Mouse (Mus musculus) E14TG2a.4 (cell line): ENCODE measurements around the gene Olfr649.
A peak's percentile ranks its signal among the peaks of the same experiment; 100 is the strongest.

ENCODE experiments used
- H3K27me3 ChIP-seq: 2 replicates; pipeline ENCODE4 v1.6.1; 2014; ENCODE audit warnings: low read length, control low read depth; ENCODE audit not compliant: insufficient read depth
- H3K36me3 ChIP-seq: 2 replicates; pipeline ENCODE4 v1.6.1; 2014; ENCODE audit warnings: low read length, control low read depth; ENCODE audit not compliant: insufficient read depth
- H3K4me1 ChIP-seq: replicated peaks from 2 replicates; pipeline ENCODE4 v1.6.1; 2014; ENCODE audit warnings: low read depth, low read length, control low read depth
- H3K4me3 ChIP-seq: replicated peaks from 2 replicates; pipeline ENCODE4 v1.5.1; 2014; ENCODE audit warnings: mild to moderate bottlenecking, low read length
- H3K9me3 ChIP-seq: 2 replicates; pipeline ENCODE4 v1.6.1; 2014; ENCODE audit warnings: low read length, control low read depth
- CTCF ChIP-seq: conservative IDR thresholded peaks from 2 replicates; pipeline ENCODE4 v1.5.1; 2014; ENCODE audit warnings: low read length
- NANOG ChIP-seq: IDR thresholded peaks from 2 replicates; pipeline ENCODE4 v1.6.1; 2014; ENCODE audit warnings: borderline replicate concordance, low read length, mixed read lengths
- POU5F1 ChIP-seq: IDR thresholded peaks from 2 replicates; pipeline ENCODE4 v1.6.1; 2014; ENCODE audit warnings: low read length, borderline replicate concordance

Gene Olfr649

DNA sequence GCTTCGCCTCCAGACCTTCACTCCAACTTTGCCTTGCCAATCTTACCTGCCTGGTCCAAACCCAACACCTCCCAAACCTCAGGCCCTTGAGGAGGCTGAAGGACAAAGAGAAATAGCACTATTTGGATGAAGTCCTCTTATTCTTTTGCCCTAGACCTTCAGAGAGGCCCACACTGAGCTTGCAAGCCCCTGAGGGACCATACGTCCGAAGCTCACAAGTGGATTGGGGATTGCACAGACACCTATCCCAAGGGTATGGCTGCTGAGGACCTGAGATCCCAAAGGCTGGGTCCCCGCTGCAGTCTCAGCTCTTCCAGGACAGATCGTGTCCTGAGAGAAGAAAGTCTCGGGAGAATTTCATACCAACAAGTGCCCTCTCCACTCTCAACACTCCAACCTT lies at the start of gene Olfr649:
Gene Olfr649, minus strand, starts transcription at position 101 of the 400 bp plus-strand sequence.
- Histone ChIP-seq H3K9me3 (no peaks in the 10 kb centered on the region), H3K36me3 (no peaks in the 10 kb centered on the region), H3K27me3 (0 out of 2 replicates have a peak, but pooled peaks cover 7% of the 10 kb centered on the region), H3K4me1 (no peaks in the 10 kb centered on the region), H3K4me3 (no peak within 1 kb of the TSS)
- no peak for TF ChIP-seq NANOG
- TF ChIP-seq POU5F1 = no peak
- no peak for TF ChIP-seq CTCF

DNA sequence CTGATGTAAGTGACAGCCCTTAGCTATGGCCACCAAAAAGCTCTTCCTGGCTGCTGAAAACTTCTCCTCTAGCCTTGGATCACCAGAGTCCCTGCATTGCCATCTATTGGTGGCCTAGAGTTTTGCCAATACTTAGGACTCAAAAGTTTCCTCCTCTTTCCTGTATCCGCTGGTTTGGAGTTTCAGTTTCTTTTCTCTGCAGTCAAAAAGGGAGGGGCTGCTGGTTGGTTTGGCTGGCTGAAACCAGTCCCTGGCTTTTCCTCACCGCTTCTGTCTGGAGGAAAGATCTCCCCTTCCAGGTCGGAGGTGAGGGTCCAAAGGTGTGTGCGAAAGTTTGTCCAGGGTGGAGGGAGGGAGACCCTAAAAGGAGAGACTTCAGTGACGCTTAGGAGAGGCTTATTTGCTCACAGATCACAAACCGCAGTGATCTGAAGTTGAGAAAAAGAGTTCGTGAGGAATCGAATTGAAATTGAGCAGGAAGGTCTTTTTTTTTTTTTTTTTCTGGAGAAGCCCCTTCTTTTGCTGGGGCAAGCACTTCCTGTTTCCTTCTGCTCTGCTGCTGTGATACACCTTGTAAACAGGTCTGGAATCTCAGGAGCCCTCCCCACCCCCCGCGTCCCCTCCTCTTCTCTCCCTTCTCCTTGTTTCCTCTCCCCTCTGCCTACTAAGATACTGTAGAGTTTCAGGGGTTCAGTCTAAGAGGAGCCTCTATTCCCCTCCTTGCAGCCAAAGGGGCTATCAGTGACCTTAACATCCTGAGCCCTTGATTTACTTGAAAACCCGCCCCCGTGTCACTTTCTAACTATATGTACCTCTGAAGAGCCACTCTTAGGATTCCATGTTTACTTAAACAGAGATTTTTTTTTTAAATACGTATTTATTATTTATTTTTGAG lies 48.7 kb upstream of the Olfr649 start, which contains the start of gene Trim34a:
Gene Trim34a, plus strand, starts transcription at position 171 of the 895 bp plus-strand sequence.
- Histone ChIP-seq H3K4me3 (peak within 1 kb of the TSS; percentile 66), H3K4me1 (peaks cover 20% of the 10 kb centered on the region), H3K27me3 (no peaks in the 10 kb centered on the region), H3K9me3 (no peaks in the 10 kb centered on the region), H3K36me3 (no peaks in the 10 kb centered on the region)
- TF ChIP-seq CTCF = peak; percentile 29; the same call in 1 of the 2 replicates
- TF ChIP-seq POU5F1 = no peak
- no peak for TF ChIP-seq NANOG

- Histone ChIP-seq H3K4me3 (peak overlapping the region; percentile 66), H3K36me3 (no peaks in the 10 kb centered on the region), H3K4me1 (peaks cover 20% of the 10 kb centered on the region), H3K27me3 (no peaks in the 10 kb centered on the region), H3K9me3 (no peaks in the 10 kb centered on the region)
- TF ChIP-seq CTCF = no peak
- TF ChIP-seq POU5F1 = no peak
- no peak for TF ChIP-seq NANOG
Measured at GRCm38 (mm10) chr7:104243616-104244015, 47.8 kb upstream of the Olfr649 start.

- H3K4me3 ChIP-seq = no peak overlapping the region
- peaks cover 7% of the 10 kb centered on the region for H3K36me3 ChIP-seq
- no peaks in the 10 kb centered on the region for H3K27me3 ChIP-seq
- peaks cover 19% of the 10 kb centered on the region for H3K4me1 ChIP-seq
- TF ChIP-seq CTCF (no peak), NANOG (no peak), POU5F1 (no peak)
- H3K9me3 ChIP-seq = no peaks in the 10 kb centered on the region
Measured at GRCm38 (mm10) chr7:104240857-104241256, 45.1 kb upstream of the Olfr649 start.

- no peaks in the 10 kb centered on the region for H3K27me3 ChIP-seq
- no peak overlapping the region for H3K4me3 ChIP-seq
- peaks cover 38% of the 10 kb centered on the region for H3K4me1 ChIP-seq
- H3K9me3 ChIP-seq = no peaks in the 10 kb centered on the region
- peaks cover 89% of the 10 kb centered on the region for H3K36me3 ChIP-seq
- TF ChIP-seq NANOG = no peak
- TF ChIP-seq CTCF = peak; percentile 89
Measured at GRCm38 (mm10) chr7:104231203-104231602, 35.4 kb upstream of the Olfr649 start.

- peaks cover 57% of the 10 kb centered on the region for H3K4me1 ChIP-seq
- TF ChIP-seq NANOG = no peak
- no peak for TF ChIP-seq POU5F1
- TF ChIP-seq CTCF = no peak
- peak within 1 kb of the TSS; percentile 92 for H3K4me3 ChIP-seq
- H3K36me3 ChIP-seq = peaks cover 24% of the 10 kb centered on the region
- H3K9me3 ChIP-seq = no peaks in the 10 kb centered on the region
- H3K27me3 ChIP-seq = no peaks in the 10 kb centered on the region
Measured at GRCm38 (mm10) chr7:104218701-104219569, 23.1 kb upstream of the Olfr649 start, which contains the start of gene Trim6. Trim6 (plus strand) TSS chr7:104218793.

DNA sequence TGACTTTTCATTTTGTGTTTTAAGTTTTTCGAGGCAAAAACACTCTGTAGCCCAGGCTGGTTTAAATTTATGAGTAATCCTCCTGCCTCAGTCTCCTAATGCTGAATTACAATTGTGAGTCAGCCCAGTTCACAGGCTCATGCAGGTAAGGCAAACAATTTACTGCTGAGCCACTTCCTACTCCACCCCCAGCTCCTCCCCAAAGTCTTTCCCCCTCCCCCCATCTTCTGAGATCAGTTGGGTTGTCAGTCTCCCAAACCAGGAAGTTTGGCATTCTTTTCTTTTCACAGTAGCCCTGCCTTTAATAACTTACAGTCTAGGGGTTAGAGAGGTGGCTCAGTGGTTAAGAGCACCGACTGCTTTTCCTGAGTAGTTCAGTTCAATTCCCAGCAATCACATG lies 22.1 kb upstream of the Olfr649 start:
- H3K27me3 ChIP-seq = no peaks in the 10 kb centered on the region
- H3K4me3 ChIP-seq = peak overlapping the region; percentile 92
- H3K4me1 ChIP-seq = peaks cover 49% of the 10 kb centered on the region
- no peaks in the 10 kb centered on the region for H3K9me3 ChIP-seq
- H3K36me3 ChIP-seq = peaks cover 19% of the 10 kb centered on the region
- TF ChIP-seq POU5F1 (no peak), CTCF (no peak), NANOG (no peak)

DNA sequence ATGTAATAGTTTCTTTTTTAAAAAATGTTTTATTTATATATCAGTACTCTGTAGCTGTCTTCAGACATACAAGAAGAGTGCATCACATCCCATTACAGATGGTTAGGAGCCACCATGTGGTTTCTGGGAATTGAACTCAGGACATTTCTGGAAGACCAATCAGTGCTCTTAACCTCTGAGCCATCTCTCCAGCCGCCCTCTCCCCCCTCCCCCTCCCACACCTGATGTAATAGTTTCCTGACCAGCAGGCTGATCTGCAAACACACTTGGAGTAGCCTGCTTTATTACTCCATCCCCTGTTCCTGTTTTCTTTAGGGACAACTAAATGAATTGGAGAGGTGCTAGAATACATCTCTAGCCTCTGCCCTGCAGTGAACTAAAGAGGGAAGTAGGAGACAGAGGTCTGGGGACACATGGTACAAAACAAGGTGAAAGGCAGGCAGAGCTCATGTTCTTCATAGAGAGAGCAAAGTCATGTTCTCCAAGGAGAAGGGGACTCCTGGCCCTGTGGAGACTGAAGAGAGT lies 20.3 kb upstream of the Olfr649 start:
- Histone ChIP-seq H3K9me3 (no peaks in the 10 kb centered on the region), H3K36me3 (peaks cover 3% of the 10 kb centered on the region), H3K4me1 (peaks cover 37% of the 10 kb centered on the region), H3K27me3 (no peaks in the 10 kb centered on the region), H3K4me3 (no peak overlapping the region; the same call in 1 of the 2 replicates)
- TF ChIP-seq CTCF (no peak), NANOG (no peak), POU5F1 (no peak)
